In the genomic region with DNA sequence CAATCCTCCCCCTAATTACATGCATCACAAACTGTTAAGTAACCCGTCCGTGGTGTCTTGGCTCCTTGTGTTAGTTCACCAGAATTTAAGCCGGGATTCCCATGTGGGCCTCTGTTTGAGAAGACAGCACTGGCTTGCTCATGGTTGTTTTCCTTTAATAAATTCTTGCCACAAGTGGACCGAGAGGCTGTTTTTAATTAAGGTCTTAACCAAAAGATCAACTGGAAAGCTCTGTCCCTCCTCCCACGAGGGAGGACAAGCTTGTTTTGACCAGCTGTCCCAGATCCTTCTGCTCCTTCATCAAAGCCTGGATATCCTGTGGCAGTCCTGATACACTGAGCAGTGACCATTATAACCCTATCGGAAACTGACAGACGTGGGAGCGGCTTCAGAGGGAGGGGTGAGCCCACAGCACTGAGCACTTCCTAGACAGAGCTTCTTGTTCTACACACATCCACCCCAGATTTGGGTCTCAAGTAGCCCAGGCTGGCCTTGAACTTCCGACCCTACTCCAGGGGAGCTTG, we compare ENCODE assay signal across 8 mouse cellular contexts. TPM values are rescaled to one million over a fixed set of nuclear protein-coding genes. Genes with fewer than 3 reads are reported as not detected.
DNase-seq lines count a peak whose midpoint lies in the region; ATAC-seq and TF ChIP-seq lines count a peak whose summit lies in the region.

No protein-coding gene starts in this region.

- no peak for ATAC-seq in neural tube, embryonic 15.5 days (ENCODE audit: low FRiP score)
- peak; percentile 85 for ATAC-seq in kidney, postnatal 0 days (replicated peaks; ENCODE audit: low FRiP score, low read depth)

- no peaks in the 10 kb centered on the region for H3K4me1 ChIP-seq in neural tube, embryonic 15.5 days
- peaks cover 14% of the 10 kb centered on the region; the same call in 1 of the 2 replicates for H3K4me1 ChIP-seq in kidney, postnatal 0 days (replicated peaks; ENCODE audit: insufficient read depth, low read length)

- TF ChIP-seq CTCF in kidney, postnatal 0 days (IDR thresholded peaks at IDR 0.05; ENCODE audit: low read depth), result no peak

- H3K4me2 ChIP-seq in neural tube, embryonic 15.5 days, result no peak overlapping the region
- no peak overlapping the region for H3K4me2 ChIP-seq in kidney, postnatal 0 days (ENCODE audit: low read length)

- peak; percentile 21 for DNase-seq in neural tube, embryonic 10.5 days (ENCODE audit: extremely low spot score, low spot score)
- DNase-seq in heart, adult 11 months, result peak; percentile 98
- peak; percentile 91 for DNase-seq in kidney, postnatal 0 days (ENCODE audit: low spot score)
- DNase-seq in lung, postnatal 4 days, result peak; percentile 11 to 34
- no peak for DNase-seq in spleen, postnatal 36 days (ENCODE audit: low spot score in 2 of 2)
- DNase-seq in frontal cortex, adult 2 months (ENCODE audit: extremely low spot score in 1 of 2, low spot score in 1 of 2), result no peak
- DNase-seq in cerebellum, adult 9-11 months, result no peak

- H3K27me3 ChIP-seq in neural tube, embryonic 15.5 days (replicated peaks), result no peaks in the 10 kb centered on the region
- no peaks in the 10 kb centered on the region for H3K27me3 ChIP-seq in kidney, postnatal 0 days (ENCODE audit: insufficient read depth, low read length)

- no peak overlapping the region for H3K4me3 ChIP-seq in neural tube, embryonic 15.5 days (replicated peaks)
- no peak overlapping the region for H3K4me3 ChIP-seq in kidney, postnatal 0 days (replicated peaks; ENCODE audit: low read depth, low read length)

- no peaks in the 10 kb centered on the region for H3K36me3 ChIP-seq in neural tube, embryonic 15.5 days
- H3K36me3 ChIP-seq in kidney, postnatal 0 days (ENCODE audit: insufficient read depth, low read length), result no peaks in the 10 kb centered on the region

- no peak overlapping the region for H3K9ac ChIP-seq in neural tube, embryonic 15.5 days (replicated peaks)
- no peak overlapping the region for H3K9ac ChIP-seq in kidney, postnatal 0 days (ENCODE audit: low read depth, low read length)

- WGBS in neural tube, embryonic 15.5 days, result 80% methylated on average over 9 of the region's 9 CpGs
- 26% methylated on average over 9 of the region's 9 CpGs for WGBS in kidney, postnatal 0 days

- H3K27ac ChIP-seq in neural tube, embryonic 15.5 days (replicated peaks), result no peak overlapping the region
- peak overlapping the region; percentile 19; the same call in 1 of the 2 replicates for H3K27ac ChIP-seq in kidney, postnatal 0 days

- H3K9me3 ChIP-seq in neural tube, embryonic 15.5 days (replicated peaks), result no peaks in the 10 kb centered on the region
- no peaks in the 10 kb centered on the region for H3K9me3 ChIP-seq in kidney, postnatal 0 days (replicated peaks; ENCODE audit: low read length)

RNA-seq across cellular contexts. Expression of gene E2f3, which starts 28.1 kb away (rescaled TPM):
- 4.3 and 5.6 TPM in 2 replicates for polyA plus RNA-seq in neural tube, embryonic 15.5 days (2015; fragmentation: Nextera tagmentation; extraction: Ambion mirVana)
- polyA plus RNA-seq in kidney, postnatal 0 days (2015; fragmentation: Nextera tagmentation; extraction: Ambion mirVana), result 8.2 and 9.2 TPM in 2 replicates
- 14.5 and 14.9 TPM in 2 replicates for polyA plus RNA-seq in frontal cortex, adult 2 months (2012; rRNA removed)

Comparison
In these comparisons a context has a peak if more than half of its experiments do, and no peak if none do; other contexts are left out.
1. DNase-seq: peak in neural tube, embryonic 10.5 days (single experiment), heart, adult 11 months (single experiment), kidney, postnatal 0 days (single experiment) and lung, postnatal 4 days (2 of 2); none in spleen, postnatal 36 days (0 of 2), frontal cortex, adult 2 months (0 of 2) and cerebellum, adult 9-11 months (single experiment).